Mouse (Mus musculus) MEL (cell line): ENCODE measurements around the gene Chmp1a.
A peak's percentile ranks its signal among the peaks of the same experiment; 100 is the strongest.

ENCODE experiments used
- CTCF ChIP-seq, 3 experiments: IDR thresholded peaks in 2 of 3; conservative IDR thresholded peaks in 1 of 3; 2 replicates each; pipeline ENCODE4 v1.5.1; 2011 to 2012; ENCODE audit warnings: low read length in 3 of 3, low read depth in 2 of 3, mild to moderate bottlenecking in 2 of 3, improper control_type of control experiment in 1 of 3, inconsistent platforms in 1 of 3, mixed read lengths in 1 of 3, moderate library complexity in 1 of 3; ENCODE audit not compliant: control insufficient read depth in 1 of 3, insufficient read depth in 1 of 3, poor library complexity in 1 of 3, severe bottlenecking in 1 of 3
- E2F4 ChIP-seq: IDR thresholded peaks from 2 replicates; pipeline ENCODE4 v1.6.1; 2011; ENCODE audit warnings: low read depth, low read length, improper control_type of control experiment, borderline replicate concordance
- EP300 ChIP-seq, 2 experiments: IDR thresholded peaks; 2 replicates each; pipeline ENCODE4 v1.6.1; 2011; ENCODE audit warnings: improper control_type of control experiment in 2 of 2, low read length in 2 of 2, low read depth in 1 of 2, mild to moderate bottlenecking in 1 of 2
- GATA1 ChIP-seq: IDR thresholded peaks from 2 replicates; pipeline ENCODE4 v1.6.1; 2011; ENCODE audit warnings: low read depth, low read length, improper control_type of control experiment
- MAX ChIP-seq: IDR thresholded peaks from 2 replicates; pipeline ENCODE4 v1.6.1; 2011; ENCODE audit warnings: low read length, improper control_type of control experiment
- POLR2A ChIP-seq, 2 experiments: IDR thresholded peaks; 2 replicates each; pipeline ENCODE4 v1.6.1; 2011 to 2012; ENCODE audit warnings: low read length in 2 of 2, mild to moderate bottlenecking in 2 of 2, control low read depth in 1 of 2, improper control_type of control experiment in 1 of 2, low read depth in 1 of 2, moderate library complexity in 1 of 2; ENCODE audit not compliant: control insufficient read depth in 1 of 2, insufficient read depth in 1 of 2, poor library complexity in 1 of 2
- POLR2AphosphoS2 ChIP-seq: IDR thresholded peaks from 2 replicates; pipeline ENCODE4 v1.6.1; 2011; ENCODE audit warnings: low read length, improper control_type of control experiment
- USF1 ChIP-seq: IDR thresholded peaks from 2 replicates; pipeline ENCODE4 v1.6.1; 2014; ENCODE audit warnings: low read depth, mild to moderate bottlenecking, inconsistent platforms, low read length, improper control_type of control experiment, moderate library complexity
- ZNF384 ChIP-seq: IDR thresholded peaks from 2 replicates; pipeline ENCODE4 v1.6.1; 2012; ENCODE audit warnings: low read depth, mild to moderate bottlenecking, inconsistent platforms, low read length, improper control_type of control experiment

GRCm38 (mm10) chr8:123255170-123255569 lies 42.6 kb upstream of the Chmp1a start:
- TF ChIP-seq POLR2AphosphoS2 (no peak), EP300 (IDR thresholded peaks at IDR 0.05; ENCODE audit: low read depth in 1 of 2, low read length in 2 of 2) (no peak), E2F4 (no peak), CTCF (IDR thresholded peaks at IDR 0.05 in 2 of 3, conservative IDR thresholded peaks at IDR 0.05 in 1 of 3; ENCODE audit: control insufficient read depth in 1 of 3, insufficient read depth in 1 of 3, low read depth in 2 of 3, low read length in 3 of 3, poor library complexity in 1 of 3, severe bottlenecking in 1 of 3) (peak in 2 of 3 experiments; percentile 15 to 19; a peak in 3 of 6 replicates), MAX (no peak), ZNF384 (no peak), USF1 (no peak), POLR2A (IDR thresholded peaks at IDR 0.05; ENCODE audit: control insufficient read depth in 1 of 2, insufficient read depth in 1 of 2, low read depth in 1 of 2, low read length in 2 of 2, poor library complexity in 1 of 2) (no peak), GATA1 (no peak)
